Mouse (Mus musculus): ENCODE measurements around the gene Ptprn2. TPM values are rescaled to one million over a fixed set of nuclear protein-coding genes. Genes with fewer than 3 reads are reported as not detected.
A peak's percentile ranks its signal among the peaks of the same experiment; 100 is the strongest.

Ptprn2 gene
- total RNA-seq, 1 experiment from 2014 or later = not detected

DNA sequence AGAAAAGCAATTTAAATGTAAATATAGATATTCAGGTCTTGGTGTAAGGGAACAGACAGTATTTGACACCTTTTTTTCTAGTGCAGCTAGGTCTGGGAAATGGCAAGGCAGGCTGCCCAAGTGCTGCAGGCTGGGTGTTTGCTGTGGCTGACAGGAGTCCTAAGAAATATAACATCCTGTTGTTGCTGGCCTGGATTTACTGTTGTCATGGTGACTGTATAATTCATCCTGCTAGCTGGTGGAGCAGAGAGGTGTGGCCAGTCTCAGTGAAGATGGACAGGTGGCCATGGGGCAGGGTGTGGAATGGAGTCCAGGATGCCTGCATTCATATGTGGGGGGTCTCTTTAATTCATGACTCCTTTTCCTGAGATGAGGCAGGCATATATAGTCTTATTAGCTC is 96.3 kb downstream of the Ptprn2 start:
- ATAC-seq (replicated peaks; ENCODE audit: insufficient number of reproducible peaks, low FRiP score, low TSS enrichment, poor library complexity, severe bottlenecking) = no peak

DNA sequence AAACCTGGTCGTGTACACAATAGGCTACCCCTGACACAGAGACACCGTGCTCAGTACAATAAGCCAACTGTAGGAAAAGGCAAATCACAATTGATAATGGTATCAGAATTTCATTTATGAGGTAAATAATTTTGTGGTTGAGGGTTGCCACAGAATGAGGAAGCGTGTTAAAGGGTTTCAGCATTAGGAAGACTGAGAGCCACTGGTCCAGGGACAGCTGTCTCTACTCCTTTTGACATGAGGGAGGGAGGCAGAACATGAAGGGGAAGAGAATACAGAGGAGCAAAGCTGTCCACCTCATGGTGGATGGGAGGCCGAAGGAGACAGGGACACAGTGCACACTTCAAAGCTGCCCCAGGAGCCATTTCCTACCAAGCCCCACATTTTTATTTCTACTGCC is 97.3 kb downstream of the Ptprn2 start:
- no peak for ATAC-seq (replicated peaks; ENCODE audit: insufficient number of reproducible peaks, low FRiP score, low TSS enrichment, poor library complexity, severe bottlenecking)

DNA sequence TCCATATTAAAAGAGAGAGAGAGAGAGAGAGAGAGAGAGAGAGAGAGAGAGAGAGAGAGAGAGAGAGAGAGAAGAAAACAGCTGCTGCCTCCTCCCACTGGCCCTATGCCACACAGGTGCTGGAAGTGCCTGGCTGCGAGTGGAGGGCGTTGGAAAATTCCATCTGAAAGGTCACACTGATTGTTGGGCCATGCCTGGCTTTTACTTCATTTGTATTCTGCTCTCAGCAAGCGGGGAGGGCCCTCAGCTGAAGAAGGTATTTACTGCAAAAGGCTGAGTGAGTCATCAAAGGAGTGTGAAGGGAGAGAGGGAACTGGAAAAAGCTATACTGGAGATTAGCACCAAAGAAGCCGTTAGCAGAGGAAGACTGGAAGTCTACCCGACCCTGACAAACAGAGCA is 99.5 kb downstream of the Ptprn2 start:
- no peak for ATAC-seq (replicated peaks; ENCODE audit: insufficient number of reproducible peaks, low FRiP score, low TSS enrichment, poor library complexity, severe bottlenecking)

DNA sequence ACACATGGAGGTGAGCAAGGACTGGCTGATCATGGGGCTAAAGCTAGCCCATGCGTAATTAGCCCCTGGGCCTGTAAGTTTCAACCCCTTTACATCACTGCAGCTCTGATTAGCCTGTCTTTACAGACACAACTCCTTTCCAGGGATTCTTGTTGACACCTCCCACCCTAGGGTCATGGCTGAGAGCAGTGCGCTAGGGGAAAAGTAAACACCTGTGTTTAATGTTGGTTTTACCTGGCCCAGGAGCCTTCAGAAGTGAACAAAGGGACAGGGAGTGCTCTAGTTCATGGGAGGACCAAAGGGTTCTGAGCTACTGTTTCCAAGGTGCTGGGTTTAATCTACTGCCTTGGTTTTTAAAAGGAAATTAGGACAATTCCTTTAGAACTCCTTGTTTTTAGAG is 100.6 kb downstream of the Ptprn2 start:
- no peak for ATAC-seq (replicated peaks; ENCODE audit: insufficient number of reproducible peaks, low FRiP score, low TSS enrichment, poor library complexity, severe bottlenecking)

DNA sequence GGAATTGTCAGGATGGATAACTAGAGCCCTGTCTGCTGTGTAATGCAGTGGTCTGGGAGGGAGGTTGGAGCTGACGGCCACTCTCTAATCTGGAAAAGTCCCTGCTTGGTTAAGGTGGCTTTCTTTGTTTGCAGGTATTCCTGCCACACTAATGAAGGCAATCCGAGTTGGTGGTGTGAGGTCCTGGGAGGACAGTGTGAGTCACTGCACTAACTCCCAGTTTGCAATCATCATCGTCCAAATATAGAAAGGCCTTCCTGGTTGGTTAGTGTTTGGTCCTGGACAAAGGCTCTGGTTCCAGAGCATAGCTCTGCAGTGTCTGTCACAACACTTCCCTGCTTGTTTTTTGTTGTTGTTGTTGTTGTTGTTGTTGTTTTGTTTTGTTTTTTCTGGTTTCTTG is 102.0 kb downstream of the Ptprn2 start:
- ATAC-seq (replicated peaks; ENCODE audit: insufficient number of reproducible peaks, low FRiP score, low TSS enrichment, poor library complexity, severe bottlenecking) = no peak

DNA sequence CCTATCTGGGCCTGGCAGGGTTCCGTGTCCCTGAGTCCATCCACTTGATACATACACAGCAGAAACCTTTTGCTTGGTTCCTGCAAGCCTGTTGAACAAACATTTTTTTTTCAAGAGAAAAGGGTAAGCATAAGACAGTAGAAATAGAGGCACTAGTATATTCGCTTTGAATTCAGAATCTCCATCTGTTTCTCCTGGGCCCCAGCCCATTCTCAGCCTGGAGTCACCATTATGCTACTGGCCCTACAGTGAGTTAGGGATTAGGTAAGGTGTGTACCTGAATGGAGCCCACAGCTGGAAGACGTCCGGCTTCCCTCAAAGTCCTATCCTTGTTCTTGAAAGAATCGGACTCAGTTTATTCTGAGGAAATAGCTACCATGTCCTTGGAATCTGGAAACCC is 104.6 kb downstream of the Ptprn2 start:
- no peak for ATAC-seq (replicated peaks; ENCODE audit: insufficient number of reproducible peaks, low FRiP score, low TSS enrichment, poor library complexity, severe bottlenecking)

DNA sequence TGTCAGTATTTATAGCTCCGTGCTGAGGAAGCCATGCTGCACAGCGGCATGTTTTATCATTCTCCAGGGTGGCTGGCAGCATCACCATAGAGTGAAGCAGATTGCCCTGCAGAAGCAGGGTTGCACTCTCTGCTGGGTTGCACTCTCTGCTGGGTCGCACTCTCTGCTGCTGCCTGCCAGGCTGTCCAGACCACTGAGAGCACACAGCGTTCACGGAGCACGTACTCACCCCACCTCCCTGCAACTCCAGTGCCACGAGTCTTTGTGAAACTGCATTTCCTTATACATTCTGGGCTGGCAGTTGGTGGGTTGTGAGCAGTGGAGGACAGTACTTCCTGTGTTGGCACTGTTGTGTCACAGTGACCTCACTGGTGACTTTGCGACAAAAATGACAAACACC is 108.9 kb downstream of the Ptprn2 start:
- no peak for ATAC-seq (replicated peaks; ENCODE audit: insufficient number of reproducible peaks, low FRiP score, low TSS enrichment, poor library complexity, severe bottlenecking)

DNA sequence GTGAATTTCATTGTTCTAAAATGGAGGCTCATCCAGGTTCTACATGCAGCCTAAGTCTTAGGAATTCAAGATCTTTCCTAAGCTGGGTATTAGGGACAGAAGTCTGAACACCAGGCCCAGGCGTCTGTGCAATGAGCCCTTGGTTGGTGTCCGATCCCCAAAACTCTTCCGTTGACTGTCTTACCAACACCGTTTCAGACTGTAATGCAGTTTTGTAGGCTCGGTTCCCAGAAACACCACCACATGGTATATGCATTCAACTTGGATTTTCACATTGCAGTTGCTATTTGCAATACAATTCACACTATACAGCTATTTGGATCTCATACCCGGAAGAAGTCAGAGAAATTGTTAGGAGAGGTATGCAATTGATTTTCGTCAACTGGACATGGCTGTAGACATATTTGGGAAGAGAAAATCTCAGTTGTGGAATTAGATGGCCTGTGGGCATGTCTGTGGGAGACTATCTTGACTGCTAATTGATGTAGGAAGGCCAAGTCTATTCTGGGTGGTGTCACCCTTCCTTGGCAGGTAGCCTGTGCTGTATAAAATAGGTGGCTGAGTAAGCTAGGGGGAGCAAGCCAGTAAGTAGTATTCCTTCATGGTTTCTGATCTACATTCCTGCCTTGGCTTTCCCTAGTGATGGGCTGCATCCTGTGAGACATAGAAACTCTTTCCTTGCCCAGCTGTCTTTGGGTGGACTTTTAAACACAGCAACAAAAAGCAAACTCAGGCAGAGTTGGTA is 109.5 kb downstream of the Ptprn2 start:
- ATAC-seq (replicated peaks; ENCODE audit: insufficient number of reproducible peaks, low FRiP score, low TSS enrichment, poor library complexity, severe bottlenecking) = no peak

DNA sequence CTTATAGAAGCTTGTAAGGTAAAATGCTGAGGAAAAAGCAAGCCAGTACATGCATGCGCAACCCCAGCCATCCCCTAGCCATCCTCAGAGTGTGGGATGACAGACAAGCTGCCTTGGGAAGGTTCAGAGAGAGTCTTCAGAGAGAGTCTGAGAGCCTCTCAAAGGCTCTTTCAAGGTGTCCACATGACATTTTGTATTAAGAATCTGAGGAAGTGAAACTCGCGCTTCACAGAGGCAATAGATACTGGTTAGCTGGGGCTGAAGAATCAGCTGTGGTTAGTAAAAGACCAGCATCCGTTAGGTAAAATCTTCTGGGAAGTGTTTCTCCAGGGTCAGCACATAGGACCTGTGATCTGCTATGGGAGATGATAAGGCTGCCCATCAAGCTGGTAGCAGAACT is 110.2 kb downstream of the Ptprn2 start:
- no peak for ATAC-seq (replicated peaks; ENCODE audit: insufficient number of reproducible peaks, low FRiP score, low TSS enrichment, poor library complexity, severe bottlenecking)

DNA sequence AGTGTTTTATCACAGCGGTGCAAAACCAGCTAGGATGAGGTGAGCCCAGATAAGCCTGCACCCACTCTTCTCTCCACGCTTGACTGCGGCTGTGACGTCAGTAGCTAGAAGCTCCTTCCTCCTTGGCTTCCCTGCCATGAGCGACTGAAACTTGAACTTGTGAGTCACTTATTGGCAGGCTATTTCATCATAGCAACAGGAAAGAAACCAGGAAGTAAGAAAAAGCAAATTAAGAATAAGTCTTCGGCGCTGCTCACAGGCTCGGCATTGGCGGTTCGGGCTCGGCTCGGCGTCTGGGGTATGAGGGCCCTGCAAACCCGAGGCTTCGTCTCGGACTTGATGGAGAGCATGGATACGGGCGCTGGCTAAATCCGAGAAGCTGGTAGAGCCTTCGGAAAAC is 111.5 kb downstream of the Ptprn2 start:
- peak; percentile 66 for ATAC-seq (replicated peaks; ENCODE audit: insufficient number of reproducible peaks, low FRiP score, low TSS enrichment, poor library complexity, severe bottlenecking)

DNA sequence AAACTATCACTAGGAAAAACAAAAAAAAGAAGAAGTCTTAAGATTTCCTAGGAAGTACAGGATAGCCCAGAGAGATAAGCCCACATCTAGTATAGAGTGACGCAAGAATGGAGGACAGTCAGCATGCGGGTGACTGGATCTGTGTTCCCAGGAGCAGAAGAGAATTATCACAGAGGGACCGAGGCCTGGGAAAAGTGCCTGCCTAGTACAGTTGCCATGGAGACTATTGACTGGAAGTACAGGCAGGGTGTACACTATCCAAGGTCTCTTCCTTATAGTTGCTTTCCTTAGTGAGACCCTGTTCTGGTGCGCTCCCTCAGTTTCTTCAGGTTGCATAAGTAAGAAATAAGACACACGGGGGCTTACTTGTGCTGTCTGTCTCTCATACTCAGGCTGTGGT is 112.2 kb downstream of the Ptprn2 start:
- no peak for ATAC-seq (replicated peaks; ENCODE audit: insufficient number of reproducible peaks, low FRiP score, low TSS enrichment, poor library complexity, severe bottlenecking)

DNA sequence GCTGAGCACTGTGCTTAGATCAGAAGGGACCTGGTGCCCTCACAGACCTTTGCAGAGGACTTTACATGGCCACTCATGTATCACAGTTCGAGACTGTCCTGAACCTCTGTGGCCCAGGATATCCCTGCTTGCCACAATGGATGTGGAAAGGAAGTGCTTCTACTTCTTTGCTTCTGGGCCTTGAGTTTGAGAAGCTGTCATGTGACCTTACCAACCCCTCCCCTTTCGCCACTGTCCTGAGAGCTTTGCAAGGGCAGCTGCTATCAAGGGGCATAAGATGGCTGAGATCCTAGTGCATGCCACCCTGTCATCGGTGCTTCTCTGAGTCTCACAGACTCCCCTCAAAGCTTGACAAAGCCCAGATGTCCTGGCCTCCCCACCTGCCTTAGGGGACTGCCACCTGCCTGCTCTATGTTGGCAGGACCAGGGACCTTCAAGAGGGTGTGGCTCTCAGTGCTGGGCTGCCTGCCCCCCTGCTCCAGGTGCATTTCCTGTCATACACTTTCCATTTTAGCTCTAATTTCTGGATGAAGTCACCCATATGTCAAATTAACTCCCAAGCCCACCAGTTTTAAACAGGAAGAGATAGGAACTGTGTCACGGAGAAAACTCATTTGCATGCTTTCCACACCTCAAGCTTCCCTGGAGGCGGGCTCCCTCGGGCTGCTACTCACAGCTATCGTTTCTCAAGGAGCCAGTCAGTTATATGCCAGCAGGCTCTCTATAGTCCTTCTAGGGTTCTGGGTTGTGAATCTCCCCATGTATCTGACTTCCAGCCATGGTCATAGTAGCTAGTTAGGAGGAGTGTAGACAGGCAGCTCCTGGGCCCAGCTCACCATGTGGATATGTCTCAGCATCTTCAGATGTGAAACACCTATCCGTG is 112.8 kb downstream of the Ptprn2 start:
- ATAC-seq (replicated peaks; ENCODE audit: insufficient number of reproducible peaks, low FRiP score, low TSS enrichment, poor library complexity, severe bottlenecking) = no peak

DNA sequence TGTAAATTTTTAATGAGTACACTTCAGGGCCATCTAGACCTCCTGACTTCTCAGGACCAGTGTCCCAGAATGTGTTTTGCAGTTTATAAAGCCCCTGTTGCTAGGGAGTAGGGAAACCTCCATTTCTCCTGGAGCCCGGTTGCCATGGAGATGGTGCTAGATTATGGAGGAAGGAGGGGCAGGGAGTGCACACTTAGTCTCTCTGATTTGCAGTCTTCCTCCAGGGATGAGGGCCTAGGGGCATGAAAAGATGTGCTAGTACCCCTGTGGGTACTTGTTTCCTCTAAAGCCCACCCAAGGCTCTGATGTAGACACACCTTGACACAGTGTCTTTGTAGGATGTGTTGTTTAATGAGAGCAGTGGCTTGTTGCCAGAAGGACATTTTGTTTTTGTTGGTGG is 114.0 kb downstream of the Ptprn2 start:
- no peak for ATAC-seq (replicated peaks; ENCODE audit: insufficient number of reproducible peaks, low FRiP score, low TSS enrichment, poor library complexity, severe bottlenecking)

DNA sequence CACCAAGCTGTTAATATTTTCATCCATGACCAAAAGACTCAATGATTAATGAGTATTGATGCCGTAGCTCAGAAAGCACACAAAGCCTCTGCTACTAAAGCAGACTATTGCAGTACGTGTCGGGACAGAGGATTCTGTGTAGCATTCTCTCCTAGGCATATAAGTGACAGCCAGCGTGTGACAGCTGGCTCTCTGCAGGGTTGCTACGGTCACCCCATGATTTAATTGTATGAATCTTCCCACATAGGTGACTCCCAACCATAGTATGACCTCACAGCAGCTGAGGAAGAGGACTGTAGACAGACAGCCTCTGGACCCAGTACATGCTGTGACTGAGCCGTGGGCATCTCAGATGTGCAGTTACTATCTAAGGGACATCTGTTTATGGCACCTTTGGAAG is 114.5 kb downstream of the Ptprn2 start:
- ATAC-seq (replicated peaks; ENCODE audit: insufficient number of reproducible peaks, low FRiP score, low TSS enrichment, poor library complexity, severe bottlenecking) = no peak

DNA sequence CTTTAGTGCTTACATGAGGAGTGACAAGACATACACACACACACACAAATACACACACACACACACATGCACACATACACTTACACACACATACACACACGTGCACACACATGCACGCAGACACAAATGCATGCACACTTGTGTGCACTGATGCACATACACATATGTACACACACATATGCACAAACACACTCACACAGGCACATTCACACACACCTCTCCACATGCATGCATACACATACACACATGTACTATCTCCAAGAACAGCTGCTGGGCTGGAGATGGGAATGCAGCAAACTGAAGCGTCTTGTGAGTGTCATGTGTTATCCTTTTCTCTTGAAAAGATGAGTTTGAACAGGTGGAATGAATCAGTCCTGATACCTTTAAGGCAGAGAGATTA is 115.9 kb downstream of the Ptprn2 start:
- ATAC-seq (replicated peaks; ENCODE audit: insufficient number of reproducible peaks, low FRiP score, low TSS enrichment, poor library complexity, severe bottlenecking) = no peak

DNA sequence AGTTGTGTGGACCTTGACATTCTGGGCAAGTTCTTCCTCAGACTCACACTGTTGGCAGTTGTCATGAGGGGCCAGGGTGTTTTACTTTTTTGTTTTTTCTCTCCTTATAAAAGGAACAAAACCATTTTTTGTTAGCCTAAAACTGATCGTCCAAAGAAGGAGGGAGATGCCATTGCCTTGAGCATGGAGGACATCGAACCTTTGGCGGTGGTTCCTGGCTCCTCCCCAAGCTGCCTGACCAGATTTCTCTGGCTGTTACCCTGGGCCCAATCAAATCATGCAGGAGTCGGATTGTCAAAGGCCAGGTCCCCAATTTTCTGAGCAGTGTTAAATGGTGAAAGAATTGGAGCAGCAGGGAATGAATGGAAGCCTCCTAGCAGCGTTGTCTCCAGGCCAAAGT is 116.4 kb downstream of the Ptprn2 start:
- ATAC-seq (replicated peaks; ENCODE audit: insufficient number of reproducible peaks, low FRiP score, low TSS enrichment, poor library complexity, severe bottlenecking) = no peak

DNA sequence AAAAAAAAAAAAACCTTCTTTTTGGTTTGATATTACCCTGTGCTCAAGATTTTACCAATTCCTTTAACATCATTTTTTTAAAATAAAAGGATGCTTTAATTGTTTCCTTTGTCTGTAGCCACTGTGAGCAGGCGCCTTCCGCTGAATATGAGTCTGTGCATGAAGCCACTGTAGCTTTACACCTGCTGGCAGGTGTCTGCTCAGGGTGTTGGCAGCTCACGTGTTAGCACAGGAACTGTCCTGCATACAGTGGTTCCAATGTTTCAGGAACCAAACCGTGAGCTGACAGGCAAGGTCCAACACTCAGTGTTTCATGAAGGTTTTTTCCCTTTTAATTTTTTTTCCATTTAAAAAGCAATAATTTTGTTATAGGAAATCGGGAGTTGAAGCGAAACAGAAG is 123.1 kb downstream of the Ptprn2 start:
- no peak for ATAC-seq (replicated peaks; ENCODE audit: insufficient number of reproducible peaks, low FRiP score, low TSS enrichment, poor library complexity, severe bottlenecking)

DNA sequence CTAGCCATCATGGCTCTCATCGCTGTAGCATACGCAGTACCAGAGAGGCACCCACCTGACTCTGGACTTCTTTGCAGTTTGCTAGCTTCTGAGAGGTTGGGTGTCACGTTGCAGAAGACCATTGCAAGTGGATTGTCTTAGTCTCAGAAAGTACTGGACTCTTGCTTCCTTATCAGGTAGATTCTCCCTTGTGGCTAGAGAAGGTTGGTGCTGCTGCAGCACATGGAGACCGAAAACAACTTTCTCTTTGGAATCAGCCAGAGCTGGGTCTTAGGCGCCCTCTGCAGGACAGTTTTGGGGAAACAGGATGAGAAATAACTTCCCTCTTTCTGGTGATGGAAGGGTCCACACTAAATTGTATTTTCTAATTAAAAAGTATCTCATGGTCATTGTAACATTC is 134.3 kb downstream of the Ptprn2 start:
- ATAC-seq (replicated peaks; ENCODE audit: insufficient number of reproducible peaks, low FRiP score, low TSS enrichment, poor library complexity, severe bottlenecking) = peak; percentile 54; the same call in 1 of the 2 replicates

DNA sequence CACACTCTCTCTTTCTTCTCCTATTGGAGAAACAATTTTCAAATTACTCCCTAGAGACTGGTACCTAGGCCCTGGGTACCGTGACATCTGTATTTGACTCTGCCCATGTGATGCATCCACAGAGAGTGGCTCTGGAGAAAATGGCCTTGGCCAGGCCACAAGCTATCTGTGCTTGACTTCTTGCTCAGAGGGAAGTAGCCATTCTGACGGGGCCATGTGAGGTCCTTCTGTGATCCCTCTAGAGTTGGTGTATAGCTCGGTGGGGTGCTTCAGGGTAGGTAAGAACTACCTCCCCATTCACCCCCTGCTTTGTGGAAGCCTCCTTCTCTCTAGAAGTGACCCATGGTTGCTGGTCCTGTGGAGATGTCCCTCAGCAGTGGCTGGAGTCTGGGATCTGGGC is 134.8 kb downstream of the Ptprn2 start:
- ATAC-seq (replicated peaks; ENCODE audit: insufficient number of reproducible peaks, low FRiP score, low TSS enrichment, poor library complexity, severe bottlenecking) = no peak

DNA sequence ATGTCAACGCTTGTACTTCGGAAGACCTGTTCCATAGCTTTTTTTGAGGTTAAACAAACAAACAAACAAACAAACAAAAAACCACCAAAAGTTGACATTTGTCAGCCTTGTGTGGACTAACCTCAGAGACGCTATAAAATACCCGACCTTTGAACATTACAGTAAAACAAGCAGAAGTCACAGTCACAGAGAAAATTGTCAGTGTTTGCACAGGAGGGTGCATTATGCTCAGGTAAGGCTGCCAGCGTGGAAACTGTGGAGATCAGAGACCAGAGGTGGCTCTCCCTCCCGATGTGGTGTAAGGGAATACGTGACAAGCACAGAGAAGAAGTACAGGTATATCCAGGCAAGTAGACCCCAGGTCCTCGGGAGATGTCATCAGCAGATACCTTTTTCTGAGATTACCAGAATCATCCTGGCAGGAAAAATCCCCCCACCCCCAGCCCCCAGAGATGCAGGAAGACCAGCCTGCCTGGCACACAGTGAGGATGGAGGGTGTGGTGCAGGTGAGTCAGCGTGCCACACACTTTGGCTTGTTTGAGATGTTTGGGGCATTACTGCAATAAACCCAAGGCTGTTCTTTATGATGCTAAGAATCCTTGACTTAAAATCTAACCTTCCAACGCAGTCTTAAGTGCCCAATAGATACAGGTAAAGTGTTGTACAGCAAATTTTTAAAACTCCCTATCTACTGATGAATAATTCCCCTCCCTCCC is 136.0 kb downstream of the Ptprn2 start:
- ATAC-seq (replicated peaks; ENCODE audit: insufficient number of reproducible peaks, low FRiP score, low TSS enrichment, poor library complexity, severe bottlenecking) = no peak
